Mouse (Mus musculus): ENCODE data around the gene Rnf115. TPM values are rescaled to one million over a fixed set of nuclear protein-coding genes. Genes with fewer than 3 reads are reported as not detected.

The Rnf115 gene
- total RNA-seq, 2 experiments from 2014 or later, result 61.6 to 62.0 TPM

DNA sequence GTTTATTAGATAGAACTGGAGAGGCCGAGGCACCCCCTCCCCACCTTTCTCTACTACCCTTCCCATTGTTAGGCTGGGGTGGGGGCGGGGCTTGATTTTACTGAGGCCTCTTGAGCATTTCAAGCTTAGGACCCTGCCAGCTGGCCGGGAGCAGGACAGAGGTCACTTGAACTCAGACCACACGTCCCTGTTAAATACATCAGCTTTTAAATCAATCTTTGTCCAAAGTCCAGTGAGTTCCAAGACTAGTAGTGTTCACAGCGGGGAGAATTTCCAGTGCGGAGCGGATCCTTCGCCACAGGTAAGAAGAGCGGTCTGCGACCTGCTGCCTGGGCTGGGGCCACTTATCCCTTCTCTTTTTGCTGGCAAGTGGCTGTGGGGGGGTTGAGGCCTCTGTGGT lies 102.4 kb downstream of the Rnf115 start:
- no peak for DNase-seq (ENCODE audit: low spot score in 2 of 2)

DNA sequence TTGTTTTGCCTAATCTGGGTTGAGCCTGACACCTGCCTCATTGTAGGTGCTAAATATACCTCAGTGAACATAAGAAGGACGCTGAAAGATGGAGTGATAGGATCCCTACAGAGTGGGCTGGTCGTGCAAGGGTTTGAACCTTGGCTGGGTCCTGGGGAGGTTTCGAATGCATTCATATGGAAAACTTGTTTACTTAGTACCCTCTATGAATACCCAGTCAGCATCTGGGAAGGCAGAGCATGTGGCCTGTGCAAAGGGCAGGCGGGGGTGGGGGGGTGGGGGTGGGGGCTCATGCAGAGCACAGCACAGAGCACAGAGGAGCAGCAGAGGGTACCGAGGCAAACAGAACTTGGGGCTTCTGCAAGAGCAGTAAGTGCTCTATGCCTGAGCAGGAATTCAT lies 105.5 kb downstream of the Rnf115 start:
- DNase-seq (ENCODE audit: low spot score in 2 of 2), result no peak

DNA sequence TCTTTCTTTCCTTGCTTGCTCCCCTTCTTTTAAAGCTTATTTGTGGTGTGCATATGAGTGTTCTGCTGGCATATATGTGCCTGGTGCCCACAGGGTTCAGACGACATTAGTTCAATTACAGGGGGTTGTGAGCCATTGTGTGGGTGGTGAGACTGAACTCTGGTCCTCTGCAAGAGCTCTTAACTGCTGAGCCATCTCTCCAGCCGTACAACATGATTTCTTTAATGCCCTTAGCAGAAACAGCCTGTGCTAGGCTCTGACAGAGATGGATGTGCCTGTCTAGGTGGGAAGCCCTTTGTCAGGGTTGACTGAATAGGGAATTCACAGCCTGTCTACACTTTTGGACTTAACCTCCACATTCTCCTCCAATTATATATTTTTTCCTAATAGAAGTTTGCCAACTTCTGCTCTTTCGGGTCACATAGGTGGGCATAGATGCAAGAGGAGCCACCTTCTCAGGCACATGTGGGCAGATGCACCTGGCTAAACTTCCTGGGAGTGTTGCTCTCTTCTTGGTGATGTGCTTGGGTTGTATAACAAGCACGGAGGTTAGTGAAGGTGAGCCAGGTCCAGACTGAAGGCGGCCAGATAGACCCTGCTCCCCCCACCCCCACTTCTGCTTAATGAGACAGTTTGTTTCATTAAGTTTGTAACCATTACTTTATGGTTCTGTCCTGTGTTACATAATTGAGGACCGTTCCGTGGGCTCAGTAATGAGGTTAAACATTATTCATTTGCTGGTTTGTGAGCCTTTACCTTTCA lies 107.3 kb downstream of the Rnf115 start:
- no peak for DNase-seq (ENCODE audit: low spot score in 2 of 2)

DNA sequence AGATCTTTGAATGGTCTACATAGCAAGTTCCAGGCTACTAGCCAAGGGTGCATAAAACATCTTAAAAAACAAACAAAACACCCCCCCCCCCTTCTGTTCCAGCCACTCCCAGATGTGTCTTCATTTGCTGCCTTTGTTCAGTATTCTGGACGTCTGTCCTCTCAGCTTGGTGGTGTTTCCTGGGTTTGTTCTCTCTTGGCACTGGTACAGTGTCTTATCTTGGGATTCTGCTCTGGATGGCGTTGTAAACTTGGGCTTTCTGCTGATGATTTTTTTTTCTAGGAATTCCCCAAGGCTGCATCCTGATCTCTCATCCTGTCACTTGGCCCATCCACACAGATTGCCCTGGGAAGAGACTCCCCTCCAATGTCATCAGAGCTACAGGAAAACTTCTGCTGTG lies 109.0 kb downstream of the Rnf115 start:
- DNase-seq (ENCODE audit: low spot score in 2 of 2), result no peak

DNA sequence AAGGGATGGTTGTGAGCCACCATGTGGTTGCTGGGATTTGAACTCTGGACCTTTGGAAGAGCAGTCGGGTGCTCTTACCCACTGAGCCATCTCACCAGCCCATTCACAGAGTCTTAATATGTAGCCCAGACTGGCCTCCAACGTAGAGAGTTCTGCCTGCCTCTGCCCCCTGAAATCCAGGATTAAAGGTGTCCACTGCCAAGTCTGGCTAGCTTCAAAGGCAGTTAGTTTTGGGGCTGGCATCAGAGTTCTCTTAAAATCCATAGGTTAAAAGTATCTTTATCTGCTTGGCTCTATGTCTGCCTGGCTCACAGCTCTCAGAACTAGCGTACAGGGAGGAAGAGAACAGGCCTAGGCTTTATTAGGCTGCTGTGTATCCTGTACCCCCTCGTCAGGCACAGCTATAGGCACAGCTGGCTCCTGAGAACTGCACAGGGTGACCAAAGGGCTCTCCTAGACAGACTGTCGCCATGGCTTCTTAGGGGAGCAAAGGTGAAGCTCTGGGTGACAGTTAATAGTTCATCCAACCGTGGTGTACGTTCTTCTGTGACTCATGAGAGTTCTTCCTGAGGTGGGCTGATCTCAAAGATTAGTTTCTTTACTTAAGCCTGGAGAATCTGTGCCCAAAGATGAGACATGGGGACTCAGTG lies 111.7 kb downstream of the Rnf115 start:
- DNase-seq (ENCODE audit: low spot score in 2 of 2), result no peak

Other genes with a start within 250 kb of the Rnf115 start
- gene Hfe2, start 202.5 kb upstream of the Rnf115 start, total RNA-seq (2021), result under 1 TPM; 0.25 to 0.30 TPM
- gene Txnip, start 169.7 kb upstream of the Rnf115 start, total RNA-seq (2021), result 10 to 100 TPM; 28.1 to 34.8 TPM
- gene Gm16253, start 150.7 kb upstream of the Rnf115 start, total RNA-seq (2021), result not detected
- gene Polr3gl, start 133.5 kb upstream of the Rnf115 start, total RNA-seq (2021), result 10 to 100 TPM; 28.7 to 31.6 TPM
- 10 to 100 TPM; 55.7 to 56.8 TPM for gene Ankrd34a, start 131.0 kb upstream of the Rnf115 start, total RNA-seq (2021)
- gene Lix1l, start 126.5 kb upstream of the Rnf115 start, total RNA-seq (2021), result 10 to 100 TPM; 30.9 to 33.0 TPM
- 10 to 100 TPM; 48.7 to 52.2 TPM for gene Rbm8a, start 97.7 kb upstream of the Rnf115 start, total RNA-seq (2021)
- 10 to 100 TPM; 53.0 to 54.2 TPM for gene Pex11b, start 92.3 kb upstream of the Rnf115 start, total RNA-seq (2021)
- under 1 TPM; 0.66 to 0.74 TPM for gene Gm42957, start 92.2 kb upstream of the Rnf115 start, total RNA-seq (2021)
- 1 to 10 TPM; 2.3 to 3.1 TPM for gene Itga10, start 82.1 kb upstream of the Rnf115 start, total RNA-seq (2021)
- gene Ankrd35, start 57.5 kb upstream of the Rnf115 start, total RNA-seq (2021), result 1 to 10 TPM; 5.5 to 6.9 TPM
- gene Pias3, start 31.3 kb upstream of the Rnf115 start, total RNA-seq (2021), result 10 to 100 TPM; 28.9 to 31.5 TPM
- 10 to 100 TPM; 11.4 to 17.9 TPM for gene Nudt17, start 19.1 kb upstream of the Rnf115 start, total RNA-seq (2021)
- 10 to 100 TPM; 20.7 to 22.5 TPM for gene Polr3c, start within 50 bp of the Rnf115 start, total RNA-seq (2021)
- gene Pdzk1, start 101.6 kb downstream of the Rnf115 start, total RNA-seq (2021), result under 1 TPM; 0.46 to 0.50 TPM
- not detected for gene Cd160, start 101.7 kb downstream of the Rnf115 start, total RNA-seq (2021)
- gene Gja5, start 177.0 kb downstream of the Rnf115 start, total RNA-seq (2021), result under 1 TPM; 0.53 to 0.69 TPM
- gene Gpr89, start 177.7 kb downstream of the Rnf115 start, total RNA-seq (2021), result 10 to 100 TPM; 42.7 to 43.4 TPM
- not detected for gene Gja8, start 198.4 kb downstream of the Rnf115 start, total RNA-seq (2021)